Comparison of ENCODE assay signal across 28 mouse cellular contexts in the genomic region with DNA sequence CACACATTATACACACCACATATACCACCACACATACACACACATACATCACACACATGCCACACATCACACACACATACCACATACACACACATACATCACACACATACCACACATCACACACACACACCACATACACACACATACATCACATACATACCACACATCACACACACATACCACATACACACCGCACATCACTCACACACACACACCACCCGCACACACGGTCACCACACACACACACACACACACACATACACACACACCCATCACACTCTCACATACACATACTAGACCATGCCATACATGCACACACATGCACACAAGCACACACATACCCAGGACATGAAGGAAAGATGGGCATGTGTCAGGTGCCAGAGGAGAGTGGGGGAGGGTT. TPM values are rescaled to one million over a fixed set of nuclear protein-coding genes. Genes with fewer than 3 reads are reported as not detected.
DNase-seq lines count a peak whose midpoint lies in the region; ATAC-seq and TF ChIP-seq lines count a peak whose summit lies in the region.
"Had no signal": no experiment of that assay in that cellular context is flagged by ENCODE, and none has a peak within 500 bp of the region (broad histone marks: within the 10 kb centered on the region; RNA-seq: fewer than 3 reads in every experiment).

No protein-coding gene starts in this region.

- no peak overlapping the region for H3K4me3 ChIP-seq in spleen, adult 2 months (ENCODE audit: extremely low read depth, insufficient read depth, insufficient read length)
- H3K4me3 ChIP-seq in MEL (ENCODE audit: control insufficient read depth in 1 of 2, insufficient read depth in 1 of 2, low read depth in 2 of 2, low read length in 2 of 2), result no peak overlapping the region
- no peak overlapping the region for H3K4me3 ChIP-seq in liver, embryonic 12.5 days
- no peak overlapping the region for H3K4me3 ChIP-seq in midbrain, embryonic 14.5 days (replicated peaks; ENCODE audit: low read depth, low read length)
- H3K4me3 ChIP-seq: forebrain, embryonic 13.5 days; heart, embryonic 15.5 days; hindbrain, embryonic 12.5 days; left cerebral cortex, adult 2 months; limb, embryonic 13.5 days; midbrain, embryonic 10.5 days; neural tube, embryonic 12.5 days; stomach, embryonic 15.5 days had no signal

- no peak for TF ChIP-seq RAD21 in MEL (IDR thresholded peaks at IDR 0.05; ENCODE audit: low read depth, low read length)

- no peak overlapping the region for H3K9ac ChIP-seq in MEL (ENCODE audit: control insufficient read depth, low read depth, low read length, poor library complexity, severe bottlenecking)
- no peak overlapping the region for H3K9ac ChIP-seq in liver, embryonic 12.5 days
- no peak overlapping the region for H3K9ac ChIP-seq in midbrain, embryonic 14.5 days (replicated peaks; ENCODE audit: low read length)
- H3K9ac ChIP-seq: forebrain, embryonic 13.5 days; heart, embryonic 15.5 days; hindbrain, embryonic 12.5 days; limb, embryonic 13.5 days; neural tube, embryonic 12.5 days; stomach, embryonic 15.5 days had no signal

- peaks cover 53% of the 10 kb centered on the region; the same call in 1 of the 2 replicates for H3K4me1 ChIP-seq in spleen, adult 2 months (ENCODE audit: control insufficient read depth, insufficient read depth, insufficient read length)
- H3K4me1 ChIP-seq in MEL (ENCODE audit: control insufficient read depth in 1 of 2, insufficient read depth in 2 of 2, low read length in 2 of 2), result peaks cover 16 to 27% of the 10 kb centered on the region in 2 experiments
- peaks cover 61% of the 10 kb centered on the region for H3K4me1 ChIP-seq in liver, embryonic 12.5 days
- no peaks in the 10 kb centered on the region for H3K4me1 ChIP-seq in midbrain, embryonic 14.5 days (ENCODE audit: control insufficient read depth, insufficient read depth, low read length)
- H3K4me1 ChIP-seq: forebrain, embryonic 13.5 days; hindbrain, embryonic 12.5 days; limb, embryonic 13.5 days; neural tube, embryonic 12.5 days; stomach, embryonic 15.5 days had no signal

- no peaks in the 10 kb centered on the region; the same call in 1 of the 2 replicates for H3K79me2 ChIP-seq in MEL (ENCODE audit: control insufficient read depth, insufficient read depth, low read length, poor library complexity)

- no peak for DNase-seq in spleen, adult 2 months (ENCODE audit: low read depth in 1 of 2, low spot score in 2 of 2)
- no peak for DNase-seq in spleen, postnatal 14 days (ENCODE audit: low spot score in 2 of 2)
- DNase-seq in MEL (ENCODE audit: low read depth, low spot score), result no peak
- no peak for DNase-seq in midbrain, embryonic 14.5 days
- no peak for DNase-seq in left cerebral cortex, adult 18-20 months (ENCODE audit: low spot score in 2 of 2)
- DNase-seq: adrenal gland, postnatal 25 days; cerebellum, adult 8-10 months; cerebellum, postnatal 25 days; gastrocnemius, postnatal 10 days; kidney, postnatal 14 days; layer of hippocampus, adult 9-11 months; lung, adult 18-20 months had no signal

- TF ChIP-seq CTCF in spleen, adult 2 months (IDR thresholded peaks at IDR 0.05; ENCODE audit: extremely low read depth, insufficient read depth, insufficient read length, insufficient replicate concordance), result no peak
- no peak; a peak in 1 of 6 replicates for TF ChIP-seq CTCF in MEL (IDR thresholded peaks at IDR 0.05 in 2 of 3, conservative IDR thresholded peaks at IDR 0.05 in 1 of 3; ENCODE audit: control insufficient read depth in 1 of 3, insufficient read depth in 1 of 3, low read depth in 2 of 3, low read length in 3 of 3, poor library complexity in 1 of 3, severe bottlenecking in 1 of 3)

- H3K27me3 ChIP-seq in spleen, adult 2 months (ENCODE audit: control insufficient read depth, insufficient read depth, low read length), result no peaks in the 10 kb centered on the region
- no peaks in the 10 kb centered on the region for H3K27me3 ChIP-seq in MEL (ENCODE audit: control insufficient read depth in 1 of 2, insufficient read depth in 2 of 2, low read length in 2 of 2)
- no peaks in the 10 kb centered on the region for H3K27me3 ChIP-seq in liver, embryonic 12.5 days (replicated peaks)
- H3K27me3 ChIP-seq in midbrain, embryonic 14.5 days (ENCODE audit: control insufficient read depth, insufficient read depth, low read length), result no peaks in the 10 kb centered on the region
- H3K27me3 ChIP-seq: forebrain, embryonic 13.5 days; heart, embryonic 15.5 days; limb, embryonic 13.5 days; neural tube, embryonic 12.5 days; stomach, embryonic 15.5 days had no signal

- ATAC-seq in liver, embryonic 12.5 days, result no peak
- ATAC-seq in megakaryocyte-erythroid progenitor cell, adult 5-6 weeks (replicated peaks; ENCODE audit: low FRiP score, low TSS enrichment, poor library complexity, severe bottlenecking), result no peak
- ATAC-seq in midbrain, embryonic 14.5 days (ENCODE audit: low FRiP score, low TSS enrichment), result no peak
- ATAC-seq: forebrain, embryonic 13.5 days; intestine, postnatal 0 days; lung, postnatal 0 days; midbrain, embryonic 16.5 days had no signal

- H3K4me2 ChIP-seq in liver, embryonic 12.5 days, result peak overlapping the region; percentile 55
- H3K4me2 ChIP-seq in midbrain, embryonic 14.5 days (ENCODE audit: low read length), result no peak overlapping the region
- H3K4me2 ChIP-seq: forebrain, embryonic 13.5 days; heart, embryonic 15.5 days; hindbrain, embryonic 12.5 days; limb, embryonic 13.5 days; neural tube, embryonic 12.5 days; stomach, embryonic 15.5 days had no signal

- no peaks in the 10 kb centered on the region for H3K9me3 ChIP-seq in MEL (replicated peaks; ENCODE audit: insufficient read depth, low read length)
- no peaks in the 10 kb centered on the region for H3K9me3 ChIP-seq in liver, embryonic 12.5 days (replicated peaks)
- no peaks in the 10 kb centered on the region for H3K9me3 ChIP-seq in midbrain, embryonic 14.5 days (ENCODE audit: control insufficient read depth, low read length)
- H3K9me3 ChIP-seq: forebrain, embryonic 13.5 days; heart, embryonic 15.5 days; hindbrain, embryonic 12.5 days; limb, embryonic 13.5 days; midbrain, embryonic 10.5 days; neural tube, embryonic 12.5 days; stomach, embryonic 15.5 days had no signal

- TF ChIP-seq EP300 in MEL (IDR thresholded peaks at IDR 0.05; ENCODE audit: low read depth in 1 of 2, low read length in 2 of 2), result no peak

- H3K27ac ChIP-seq in spleen, adult 2 months (ENCODE audit: insufficient read depth, low read length), result peak overlapping the region; percentile 95; the same call in 1 of the 2 replicates
- peak overlapping the region; percentile 56; the same call in 1 of the 2 replicates for H3K27ac ChIP-seq in MEL (ENCODE audit: control insufficient read depth, low read depth, low read length)
- peak overlapping the region; percentile 82 for H3K27ac ChIP-seq in liver, embryonic 12.5 days
- no peak overlapping the region for H3K27ac ChIP-seq in midbrain, embryonic 14.5 days (replicated peaks; ENCODE audit: low read depth, low read length)
- H3K27ac ChIP-seq: forebrain, embryonic 13.5 days; heart, embryonic 15.5 days; hindbrain, embryonic 12.5 days; left cerebral cortex, adult 2 months; limb, embryonic 13.5 days; neural tube, embryonic 12.5 days; stomach, embryonic 15.5 days had no signal

- no peak for TF ChIP-seq POLR2A in spleen, adult 2 months (IDR thresholded peaks at IDR 0.05; ENCODE audit: low read depth, low read length)
- TF ChIP-seq POLR2A in MEL (IDR thresholded peaks at IDR 0.05; ENCODE audit: control insufficient read depth in 1 of 2, insufficient read depth in 1 of 2, low read depth in 1 of 2, low read length in 2 of 2, poor library complexity in 1 of 2), result no peak

- 83% methylated on average over 3 of the region's 3 CpGs for WGBS in spleen, adult 2 months
- 85% methylated on average over 3 of the region's 3 CpGs for WGBS in liver, embryonic 12.5 days (ENCODE audit: insufficient replicate concordance)
- WGBS in midbrain, embryonic 14.5 days, result 96% methylated on average over 3 of the region's 3 CpGs

- peaks cover 51% of the 10 kb centered on the region for H3K36me3 ChIP-seq in spleen, adult 2 months (ENCODE audit: control insufficient read depth, insufficient read depth, low read length)
- H3K36me3 ChIP-seq in MEL (ENCODE audit: control insufficient read depth in 1 of 2, insufficient read depth in 2 of 2, low read length in 2 of 2), result peaks cover 2 to 27% of the 10 kb centered on the region in 2 experiments; a peak in 3 of 4 replicates
- peaks cover 33% of the 10 kb centered on the region for H3K36me3 ChIP-seq in liver, embryonic 12.5 days
- H3K36me3 ChIP-seq in midbrain, embryonic 14.5 days (ENCODE audit: control insufficient read depth, insufficient read depth, low read length), result no peaks in the 10 kb centered on the region
- H3K36me3 ChIP-seq: heart, embryonic 15.5 days; hindbrain, embryonic 12.5 days; limb, embryonic 13.5 days; midbrain, embryonic 10.5 days; neural tube, embryonic 12.5 days; stomach, embryonic 15.5 days had no signal

RNA-seq across cellular contexts. Expression of a gene that starts 9.2 kb away (rescaled TPM):
- polyA plus RNA-seq in spleen, adult 2 months (2012; rRNA removed), result 1,941 and 2,027 TPM in 2 replicates
- total RNA-seq in MEL (2012; rRNA removed), result 257 and 268 TPM in 2 replicates
- 100 to 1,000 TPM; 772 to 881 TPM for polyA plus RNA-seq in MEL (2012; ENCODE audit: insufficient read depth in 1 of 2, insufficient read length in 2 of 2, low read depth in 1 of 2, low replicate concordance in 2 of 2, missing spikeins in 1 of 2)
- 87.7 and 90.9 TPM in 2 replicates for polyA plus RNA-seq in liver, embryonic 12.5 days (2016; fragmentation: Nextera tagmentation; extraction: Ambion mirVana)
- 134 and 169 TPM in 2 replicates for total RNA-seq in megakaryocyte-erythroid progenitor cell, adult 5-6 weeks (2014; fragmentation: Nextera tagmentation)
- 33.0 and 80.9 TPM in 2 replicates for total RNA-seq in megakaryocyte-erythroid progenitor cell, adult 5-6 weeks (2017)
- polyA plus RNA-seq in midbrain, embryonic 14.5 days (2014; fragmentation: Nextera tagmentation; extraction: Ambion mirVana), result 3.7 and 7.0 TPM in 2 replicates
- total RNA-seq in left cerebral cortex, adult 18-20 months (2021), result 1 to 10 TPM; 2.9 to 4.6 TPM

RNA-seq across cellular contexts. Expression of a gene that starts 18.9 kb away (rescaled TPM):
- polyA plus RNA-seq in spleen, adult 2 months (2012; rRNA removed), result 0.26 TPM in 1 of 2 replicates, not detected in the other
- total RNA-seq in MEL (2012; rRNA removed), result not detected in 2 replicates
- polyA plus RNA-seq in MEL (2012; ENCODE audit: insufficient read depth in 1 of 2, insufficient read length in 2 of 2, low read depth in 1 of 2, low replicate concordance in 2 of 2, missing spikeins in 1 of 2), result not detected
- polyA plus RNA-seq in liver, embryonic 12.5 days (2016; fragmentation: Nextera tagmentation; extraction: Ambion mirVana), result 0.02 TPM in 1 of 2 replicates, not detected in the other
- total RNA-seq in megakaryocyte-erythroid progenitor cell, adult 5-6 weeks (2014; fragmentation: Nextera tagmentation), result not detected in 2 replicates
- total RNA-seq in megakaryocyte-erythroid progenitor cell, adult 5-6 weeks (2017), result not detected in 2 replicates
- 0.18 and 0.23 TPM in 2 replicates for polyA plus RNA-seq in midbrain, embryonic 14.5 days (2014; fragmentation: Nextera tagmentation; extraction: Ambion mirVana)
- total RNA-seq in left cerebral cortex, adult 18-20 months (2021), result 10 to 100 TPM; 22.1 to 25.2 TPM
- total RNA-seq: heart, postnatal 25 days had no signal
- polyA plus RNA-seq: embryonic facial prominence, embryonic 11.5 days; gonadal fat pad, adult 2 months; limb, embryonic 13.5 days had no signal

RNA-seq across cellular contexts. Expression of a gene that starts 32.1 kb away (rescaled TPM):
- polyA plus RNA-seq in spleen, adult 2 months (2012; rRNA removed), result 22.9 and 23.6 TPM in 2 replicates
- 0.15 and 0.20 TPM in 2 replicates for total RNA-seq in MEL (2012; rRNA removed)
- polyA plus RNA-seq in MEL (2012; ENCODE audit: insufficient read depth in 1 of 2, insufficient read length in 2 of 2, low read depth in 1 of 2, low replicate concordance in 2 of 2, missing spikeins in 1 of 2), result 1 to 10 TPM in 1 of 2 experiments, not detected in 1; 1.3 TPM
- 5.2 and 5.6 TPM in 2 replicates for polyA plus RNA-seq in liver, embryonic 12.5 days (2016; fragmentation: Nextera tagmentation; extraction: Ambion mirVana)
- total RNA-seq in megakaryocyte-erythroid progenitor cell, adult 5-6 weeks (2014; fragmentation: Nextera tagmentation), result 3.1 and 6.9 TPM in 2 replicates
- total RNA-seq in megakaryocyte-erythroid progenitor cell, adult 5-6 weeks (2017), result 0.14 and 1.7 TPM in 2 replicates
- polyA plus RNA-seq in midbrain, embryonic 14.5 days (2014; fragmentation: Nextera tagmentation; extraction: Ambion mirVana), result 5.6 and 7.3 TPM in 2 replicates
- total RNA-seq in left cerebral cortex, adult 18-20 months (2021), result 1 to 10 TPM in 1 of 2 experiments, under 1 TPM in 1; 0.84 to 1.3 TPM

RNA-seq across cellular contexts. Expression of a gene that starts 33.5 kb away (rescaled TPM):
- 136 and 148 TPM in 2 replicates for polyA plus RNA-seq in spleen, adult 2 months (2012; rRNA removed)
- total RNA-seq in MEL (2012; rRNA removed), result 8.7 and 9.2 TPM in 2 replicates
- 10 to 100 TPM in 1 of 2 experiments, not detected in 1; 23.5 TPM for polyA plus RNA-seq in MEL (2012; ENCODE audit: insufficient read depth in 1 of 2, insufficient read length in 2 of 2, low read depth in 1 of 2, low replicate concordance in 2 of 2, missing spikeins in 1 of 2)
- 15.2 and 15.3 TPM in 2 replicates for polyA plus RNA-seq in liver, embryonic 12.5 days (2016; fragmentation: Nextera tagmentation; extraction: Ambion mirVana)
- 7.0 and 18.8 TPM in 2 replicates for total RNA-seq in megakaryocyte-erythroid progenitor cell, adult 5-6 weeks (2014; fragmentation: Nextera tagmentation)
- 12.9 and 13.1 TPM in 2 replicates for total RNA-seq in megakaryocyte-erythroid progenitor cell, adult 5-6 weeks (2017)
- polyA plus RNA-seq in midbrain, embryonic 14.5 days (2014; fragmentation: Nextera tagmentation; extraction: Ambion mirVana), result 1.8 and 2.3 TPM in 2 replicates
- total RNA-seq in left cerebral cortex, adult 18-20 months (2021), result 10 to 100 TPM; 10.1 to 10.4 TPM

Comparison
In these comparisons a context has a peak if more than half of its experiments do, and no peak if none do; other contexts are left out.
1. RNA of a gene that starts 9.2 kb away (polyA plus RNA-seq): 1,941 to 2,027 TPM in spleen, adult 2 months, 772 to 881 TPM in MEL and 87.7 to 90.9 TPM in liver, embryonic 12.5 days; 3.7 to 7.0 TPM in midbrain, embryonic 14.5 days; every median in the first group is over 10 times any median in the second.